Mouse (Mus musculus) spleen, adult 12 weeks (tissue): Measurements from ENCODE around the gene Shtn1.

ENCODE experiments used
- DNase-seq: peaks from one replicate; pipeline ENCODE4 v3.0.0; 2022; ENCODE audit warnings: low spot score

Gene Shtn1

DNA sequence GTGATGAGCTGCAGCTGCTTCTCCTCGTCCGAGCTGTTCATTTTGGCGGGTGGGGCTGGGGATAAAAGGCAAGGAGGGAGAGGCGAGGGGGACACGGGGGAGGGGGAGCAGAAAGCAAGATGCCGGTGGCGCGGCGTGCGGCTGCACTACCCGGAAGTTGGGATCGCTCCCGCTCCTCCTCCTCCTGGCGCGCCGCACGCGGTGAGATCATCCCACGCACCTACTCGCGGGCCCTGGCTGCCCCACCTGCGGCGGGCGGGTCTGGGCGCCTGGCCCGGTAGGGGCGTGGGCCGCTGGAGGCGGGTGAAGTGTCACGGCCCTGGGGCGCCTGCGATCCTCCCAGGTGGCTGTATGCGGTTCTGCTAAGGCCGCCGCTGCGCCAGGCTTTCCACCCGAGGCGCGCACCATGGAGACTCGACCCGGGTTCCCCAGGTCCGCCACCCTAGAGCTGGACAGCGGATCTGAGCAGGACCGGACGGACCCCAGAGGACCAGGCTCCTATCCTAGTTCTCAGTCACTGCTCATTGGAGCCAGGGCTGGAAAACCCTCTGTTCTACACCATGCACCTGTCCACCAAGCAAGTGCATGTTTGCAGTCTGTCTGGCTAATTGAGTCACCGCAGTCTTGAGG is at the start of gene Shtn1:
Shtn1 (minus strand) TSS at position 629 of the 630 bp plus-strand sequence.
- DNase-seq = no peak

DNA sequence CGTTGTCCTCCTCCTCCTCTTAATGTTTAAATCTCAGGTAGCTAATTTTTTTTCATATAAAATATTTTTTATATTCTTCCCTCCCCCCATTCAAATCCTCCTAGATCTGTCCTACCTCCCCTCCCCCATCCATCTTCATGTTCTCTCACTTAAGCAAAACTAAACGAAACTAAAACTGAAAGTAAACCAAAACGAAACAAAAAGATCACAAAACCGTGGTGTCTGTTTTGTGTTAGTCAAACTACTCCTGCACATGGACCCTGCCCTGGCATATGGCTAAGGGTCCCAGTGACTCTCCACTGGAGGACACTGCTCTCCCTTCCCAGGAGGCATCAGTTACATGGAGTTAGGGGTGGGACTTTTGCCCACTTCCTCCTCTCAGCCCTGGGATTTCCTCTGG is 38.3 kb upstream of the Shtn1 start:
- DNase-seq = no peak

DNA sequence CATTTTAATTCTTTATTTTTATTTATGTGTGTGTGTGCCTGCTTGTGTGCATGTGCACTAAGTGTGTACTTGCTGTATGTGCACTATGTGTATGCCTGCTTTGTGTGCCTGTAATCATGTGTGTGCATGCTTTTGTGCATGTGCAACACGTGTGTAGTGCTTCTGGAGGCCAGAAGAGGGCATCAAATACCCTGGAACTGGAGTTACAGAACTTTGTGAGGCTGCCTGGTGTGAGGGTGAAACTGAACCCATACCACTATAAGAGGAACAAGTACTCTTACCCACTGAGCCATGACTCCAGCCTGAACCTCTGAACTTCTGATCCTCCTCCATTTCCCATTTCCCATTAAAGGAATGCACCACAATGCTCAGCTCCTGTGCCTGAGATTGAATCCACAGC is 34.0 kb upstream of the Shtn1 start:
- no peak for DNase-seq

DNA sequence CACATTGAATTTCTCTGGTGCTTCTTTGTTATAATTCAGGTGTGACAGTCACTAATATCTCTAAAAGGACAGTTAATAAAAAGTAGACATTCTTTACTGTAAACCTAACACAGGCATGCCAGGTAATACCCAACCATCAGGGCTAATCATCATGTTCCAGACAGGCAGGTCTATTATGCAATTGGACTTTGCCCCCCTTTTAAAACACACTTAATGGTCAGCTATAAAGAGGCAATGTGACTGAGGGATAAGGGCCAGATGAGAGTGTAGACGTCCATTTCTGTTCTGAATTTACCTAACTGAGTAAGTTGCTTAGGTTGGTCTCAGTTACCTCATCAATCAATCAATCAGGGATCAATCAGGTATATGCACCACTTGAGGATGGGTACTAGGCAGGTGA is 22.4 kb upstream of the Shtn1 start:
- no peak for DNase-seq

DNA sequence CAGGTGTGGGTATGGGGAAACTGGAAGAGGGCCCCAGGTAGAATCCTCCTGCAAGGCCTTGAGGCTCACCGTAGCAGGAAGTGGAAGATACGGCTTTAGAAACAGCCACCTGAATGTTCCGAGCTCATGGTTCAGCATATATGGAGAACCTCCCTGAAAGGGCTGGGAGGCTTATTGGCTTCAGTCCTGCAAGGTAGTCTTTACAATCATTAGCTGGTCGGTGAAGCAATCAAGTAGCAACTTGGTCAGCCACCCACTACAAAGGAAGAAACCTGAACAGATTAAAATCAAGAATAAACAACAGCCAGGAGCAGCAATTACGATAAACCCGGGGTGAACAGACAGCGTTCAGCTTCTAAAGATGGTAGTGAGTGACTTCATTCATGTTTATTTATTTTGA is 16.4 kb upstream of the Shtn1 start:
- no peak for DNase-seq

DNA sequence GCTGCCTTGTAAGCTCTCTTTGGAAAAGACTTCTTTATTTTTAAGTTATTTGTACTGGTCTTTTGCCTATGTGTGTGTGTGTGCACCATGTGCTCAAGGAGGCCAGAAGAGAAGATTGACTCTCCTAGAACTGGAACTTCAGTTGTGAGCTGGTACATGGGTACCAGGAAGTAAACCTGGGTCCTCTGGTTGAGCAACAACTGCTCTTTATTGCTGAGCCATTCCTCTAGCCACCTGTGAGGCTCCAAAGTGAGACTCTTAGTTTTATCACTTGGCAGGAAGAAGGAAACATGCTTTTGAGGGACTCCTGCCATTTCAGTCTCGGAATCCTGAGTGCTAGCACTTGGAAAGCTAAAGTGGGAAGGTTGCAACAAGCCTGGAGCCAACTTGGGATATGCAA is 14.4 kb upstream of the Shtn1 start:
- DNase-seq = no peak

DNA sequence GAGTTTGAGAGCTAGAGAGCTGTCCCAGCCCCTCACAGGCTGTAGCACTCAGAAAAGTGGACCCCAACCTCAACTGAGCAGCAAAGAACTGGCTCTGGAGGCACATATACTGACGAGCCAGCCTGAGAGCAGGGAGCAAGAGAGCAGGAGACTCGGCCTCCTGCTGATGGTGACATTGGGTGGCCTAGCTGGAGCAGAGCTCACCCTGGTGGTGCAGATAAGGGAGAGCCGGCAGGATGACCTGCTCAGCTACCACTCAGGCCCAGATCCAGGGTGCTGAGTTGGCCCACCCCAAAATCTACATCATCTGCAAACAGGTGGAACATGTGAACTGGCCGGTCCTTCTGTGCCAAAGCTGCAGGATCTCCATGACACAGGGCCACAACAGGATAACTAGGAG is 8.4 kb upstream of the Shtn1 start:
- DNase-seq = no peak

DNA sequence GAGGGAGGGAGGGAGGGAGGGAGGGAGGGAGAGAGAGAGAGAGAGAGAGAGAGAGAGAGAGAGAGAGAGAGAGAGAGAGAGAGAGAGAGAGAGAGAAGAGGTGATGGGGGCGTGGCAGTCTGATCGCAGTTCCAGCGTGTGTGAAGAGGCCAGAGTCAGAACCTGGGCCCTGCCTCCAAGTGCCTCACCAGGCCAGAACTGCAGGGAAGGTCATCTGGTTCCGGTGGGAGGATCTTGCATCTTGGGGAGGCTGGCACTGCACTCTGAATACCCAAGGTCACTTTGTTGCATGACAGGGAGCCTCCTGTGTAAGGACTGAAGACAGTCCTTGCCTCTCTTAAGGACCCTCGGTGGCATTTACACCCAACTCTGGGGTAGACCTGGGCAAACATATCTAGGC is 231 bp upstream of the Shtn1 start:
- no peak for DNase-seq

DNA sequence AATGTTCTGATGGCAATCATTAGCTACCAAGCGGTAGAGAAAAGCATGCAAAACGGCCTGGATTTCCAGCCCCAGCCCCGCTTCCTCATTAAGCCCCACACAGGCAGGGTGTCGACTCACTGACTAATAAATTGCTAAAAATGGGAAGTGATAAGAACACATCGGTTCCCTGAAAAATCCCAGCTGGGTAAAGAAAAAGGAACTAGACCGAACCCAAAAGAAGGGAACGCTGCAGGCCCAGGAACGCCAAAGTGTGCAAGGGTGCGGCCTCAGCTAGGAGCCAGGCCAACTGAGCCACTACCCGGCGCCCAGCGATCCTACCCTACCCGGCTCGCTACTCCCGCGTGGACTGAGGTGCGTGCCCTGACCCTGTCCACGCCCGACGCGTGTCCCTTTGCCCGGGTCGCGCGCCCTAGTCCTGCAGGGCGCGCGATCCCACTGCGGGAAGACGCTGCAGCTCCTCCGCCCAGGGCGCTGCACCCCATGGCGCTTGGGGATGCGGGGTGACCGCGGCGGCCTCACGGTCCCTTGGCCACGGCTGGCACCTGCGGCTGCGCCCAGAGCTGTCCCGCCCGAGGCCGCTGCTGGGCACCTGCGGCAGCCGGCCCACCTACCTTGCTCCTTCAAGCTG is 944 bp downstream of the Shtn1 start:
- DNase-seq = no peak

DNA sequence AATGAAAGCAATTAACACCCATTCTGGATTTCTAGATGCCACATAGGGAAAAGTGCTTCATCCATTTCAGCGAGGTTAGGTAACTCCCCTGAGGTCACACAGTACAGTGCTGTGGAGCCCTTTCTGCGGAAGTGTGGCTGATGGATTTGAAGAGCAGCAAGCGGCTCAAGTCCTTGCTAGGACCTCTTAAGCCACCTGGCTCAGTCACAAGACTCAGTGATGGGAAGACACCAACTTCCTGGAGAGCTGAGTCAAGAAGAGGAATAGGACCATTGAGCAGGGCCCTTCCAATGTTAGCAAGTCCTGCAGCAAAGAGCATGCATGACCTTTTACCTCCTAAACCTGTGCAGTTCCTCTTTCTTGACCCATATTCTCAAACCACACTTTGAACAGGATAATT is 1.5 kb downstream of the Shtn1 start:
- DNase-seq = no peak

DNA sequence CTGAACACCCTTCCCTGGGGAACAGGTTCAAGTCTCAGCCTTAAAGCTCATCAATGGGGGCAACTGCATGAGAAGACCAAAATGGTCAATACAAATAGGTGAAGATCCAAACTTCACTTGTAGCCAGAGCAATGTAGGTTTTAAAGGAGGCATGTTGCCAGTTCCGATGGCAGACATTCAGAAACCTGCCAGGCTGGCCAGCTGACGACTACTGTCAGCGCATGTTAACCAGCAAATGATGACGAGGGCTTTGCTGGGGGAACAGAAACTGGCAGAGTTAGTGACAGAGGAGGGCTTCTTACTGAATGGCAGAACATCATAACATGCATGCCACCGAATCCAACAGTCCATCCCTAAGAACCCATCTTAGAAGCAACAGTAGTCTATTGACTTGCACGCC is 2.9 kb downstream of the Shtn1 start:
- DNase-seq = no peak

DNA sequence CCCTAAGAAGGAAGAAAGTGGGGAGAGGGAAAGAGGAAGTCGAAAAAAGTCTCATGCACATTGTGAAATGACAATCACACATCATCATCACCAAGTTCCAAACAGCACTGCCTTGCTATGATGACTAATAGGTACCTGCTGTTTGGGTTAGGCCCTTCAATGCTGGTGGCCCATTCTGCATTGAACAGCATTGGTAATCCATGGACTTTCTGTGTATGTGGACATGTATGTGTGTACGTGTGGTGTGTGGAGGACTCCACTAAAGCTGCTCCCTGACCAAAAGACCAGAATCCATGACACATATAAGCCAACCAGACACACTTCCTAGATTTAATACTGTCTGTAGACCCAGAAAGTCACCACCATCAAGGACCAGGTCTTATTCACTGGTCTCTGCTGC is 3.9 kb downstream of the Shtn1 start:
- DNase-seq = no peak

DNA sequence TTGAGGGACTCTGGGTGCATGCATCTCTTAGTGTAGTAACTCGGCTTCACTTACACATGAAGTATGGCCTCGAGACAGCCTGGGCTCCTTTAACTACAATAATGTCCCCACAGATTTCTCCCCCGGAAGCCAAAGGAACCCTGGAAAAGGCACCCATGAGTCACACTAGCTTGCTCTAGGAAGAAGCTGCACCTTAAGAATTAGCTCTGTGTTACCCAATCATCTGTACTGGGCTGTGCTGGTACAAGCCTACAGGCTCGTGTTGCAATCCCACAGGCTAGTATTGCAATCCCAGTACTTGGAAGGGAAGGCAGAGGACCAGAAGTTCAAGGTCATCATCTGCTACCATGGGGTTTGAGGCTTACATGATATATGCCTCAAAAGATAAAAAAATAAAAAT is 4.5 kb downstream of the Shtn1 start:
- DNase-seq = no peak

DNA sequence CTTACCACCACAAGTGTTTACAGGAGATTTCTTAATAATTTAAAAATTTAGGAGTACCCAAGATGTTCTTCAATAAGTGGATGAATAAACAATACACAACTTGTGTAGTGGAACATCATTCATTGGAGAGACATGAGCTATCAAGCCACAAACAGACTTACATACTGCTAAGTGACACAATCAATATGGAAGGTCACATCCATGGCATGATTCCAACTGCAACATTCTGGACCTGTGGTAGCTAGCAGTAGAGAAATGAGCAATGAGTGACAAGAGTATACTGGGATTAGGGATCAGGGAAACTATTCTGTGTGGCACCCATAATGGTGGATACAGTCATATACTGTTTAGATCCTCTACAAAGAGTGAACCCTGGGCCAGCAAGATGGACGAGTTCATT is 8.2 kb downstream of the Shtn1 start:
- no peak for DNase-seq

DNA sequence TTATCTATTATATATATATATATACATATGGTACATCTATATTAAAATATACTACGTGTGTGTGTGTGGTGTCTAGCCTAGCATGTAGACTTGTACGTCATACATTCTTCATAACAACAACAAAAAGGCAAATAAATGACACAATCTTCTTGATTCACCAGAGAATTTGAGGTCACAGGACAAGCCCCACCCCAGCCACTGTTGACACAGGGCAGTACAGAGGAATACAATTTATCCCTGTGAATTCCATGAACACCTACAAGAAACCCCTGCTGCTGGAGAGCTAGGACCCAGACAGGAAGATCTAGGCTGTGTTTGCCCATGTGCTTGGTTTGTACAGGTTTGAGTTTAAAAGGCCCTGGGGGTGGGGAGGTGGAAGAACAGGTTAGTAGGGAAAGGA is 9.2 kb downstream of the Shtn1 start:
- no peak for DNase-seq

DNA sequence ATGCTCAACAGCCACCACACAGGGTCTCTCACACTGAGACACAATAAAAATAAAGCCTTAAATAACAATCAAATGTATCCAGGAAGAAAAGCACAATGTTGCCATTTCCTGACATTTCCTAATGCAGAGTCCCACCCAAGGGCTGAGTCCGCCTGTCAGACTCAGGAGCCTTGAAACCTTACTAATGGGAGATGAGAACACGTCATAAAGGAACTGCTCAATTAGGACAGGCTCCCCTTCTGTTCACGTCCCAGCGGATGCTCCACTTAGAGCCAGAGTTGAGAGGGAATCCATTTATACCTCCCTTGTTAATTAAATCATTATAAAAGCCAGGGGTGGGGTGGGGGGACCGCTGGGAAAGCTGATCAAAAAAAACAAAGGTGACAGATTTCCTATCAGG is 9.8 kb downstream of the Shtn1 start:
- DNase-seq = no peak

DNA sequence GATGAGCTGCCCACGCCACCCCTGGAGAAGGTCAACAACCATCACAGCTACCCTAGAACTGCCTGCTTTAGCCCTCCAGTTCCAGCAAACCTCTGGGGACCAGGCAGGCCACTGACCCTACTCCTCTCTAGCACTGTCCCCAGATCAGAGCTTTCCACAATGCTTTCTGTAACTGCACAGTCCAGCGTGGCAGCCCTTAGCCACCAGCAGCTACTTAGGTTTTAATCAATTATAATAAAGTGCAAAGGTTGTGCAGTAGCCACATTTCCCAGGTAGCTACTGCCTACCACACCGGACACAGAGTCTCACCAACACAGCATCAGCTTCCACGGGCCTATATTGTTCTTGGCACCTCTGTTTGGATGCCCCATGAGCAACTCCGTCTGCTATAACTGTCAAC is 11.3 kb downstream of the Shtn1 start:
- DNase-seq = no peak

DNA sequence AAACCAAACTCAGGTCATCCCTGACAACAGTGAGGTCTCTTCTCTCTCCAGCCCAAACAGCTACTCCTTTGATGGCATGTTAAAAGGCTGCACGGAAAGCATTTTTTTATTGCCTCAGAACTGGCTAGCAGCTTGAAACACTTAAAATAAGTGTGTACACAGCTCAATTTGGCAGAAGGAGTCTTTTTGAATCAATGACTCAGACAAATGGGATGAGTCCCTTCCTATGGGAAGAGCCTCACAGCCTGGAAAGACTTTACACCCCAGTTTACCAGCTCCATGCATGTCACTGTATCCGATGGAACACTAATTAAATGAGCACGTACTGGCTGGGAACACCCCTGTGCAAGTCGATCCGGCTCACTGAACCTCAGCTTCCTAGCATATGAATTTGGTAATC is 12.3 kb downstream of the Shtn1 start:
- DNase-seq = no peak

DNA sequence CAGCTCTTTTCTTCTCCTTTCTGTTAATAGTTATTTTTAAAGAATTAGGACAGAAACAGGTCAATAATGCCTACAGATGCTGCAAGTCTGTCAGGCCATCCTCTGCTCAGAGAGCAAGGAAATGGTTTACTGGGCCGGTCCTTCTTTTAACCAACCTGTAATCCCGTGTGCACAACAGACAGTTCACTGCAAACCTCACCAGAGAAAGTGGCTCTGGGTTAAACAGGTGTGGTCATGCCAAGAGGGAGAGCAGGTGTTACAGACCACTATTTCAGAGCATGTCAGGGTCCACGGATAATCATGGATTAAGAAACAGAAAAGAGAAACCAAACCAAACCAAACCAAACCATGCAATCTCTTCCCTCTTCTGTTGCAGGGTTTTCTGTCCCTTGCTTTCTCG is 17.8 kb downstream of the Shtn1 start:
- no peak for DNase-seq

DNA sequence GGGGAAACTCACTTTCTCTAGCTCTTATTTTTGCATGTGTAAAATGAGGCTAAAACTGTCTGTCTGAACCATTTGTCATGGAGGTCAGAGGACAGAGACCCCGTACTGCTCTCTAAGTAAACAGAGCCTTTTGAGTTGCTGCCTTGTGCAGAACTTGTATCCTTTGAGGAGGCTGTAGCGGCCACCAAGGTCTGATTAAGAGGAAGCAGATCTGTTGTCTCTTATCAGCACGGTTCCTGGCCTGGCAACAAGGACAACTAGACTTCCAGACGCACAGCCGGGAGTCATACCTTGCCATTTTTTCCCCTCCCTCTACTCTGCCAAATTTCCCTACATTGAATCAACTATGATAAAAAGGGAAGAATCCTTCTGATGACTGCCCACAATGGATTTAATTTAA is 18.5 kb downstream of the Shtn1 start:
- DNase-seq = no peak

DNA sequence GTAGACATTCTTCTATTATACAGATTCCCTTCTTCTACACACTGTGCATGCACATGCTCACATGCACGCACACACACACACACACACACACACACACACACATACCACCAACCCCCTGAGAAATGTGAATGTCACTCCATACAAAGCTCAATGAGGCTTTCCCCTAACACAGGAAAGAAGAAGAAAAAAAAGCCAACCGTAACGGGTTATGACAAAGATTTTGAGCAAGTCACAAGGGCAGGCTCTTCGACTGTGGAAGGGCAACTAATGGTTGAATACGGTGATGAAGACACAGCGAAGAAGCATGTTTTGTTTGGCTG is 21.3 kb downstream of the Shtn1 start:
- DNase-seq = no peak

DNA sequence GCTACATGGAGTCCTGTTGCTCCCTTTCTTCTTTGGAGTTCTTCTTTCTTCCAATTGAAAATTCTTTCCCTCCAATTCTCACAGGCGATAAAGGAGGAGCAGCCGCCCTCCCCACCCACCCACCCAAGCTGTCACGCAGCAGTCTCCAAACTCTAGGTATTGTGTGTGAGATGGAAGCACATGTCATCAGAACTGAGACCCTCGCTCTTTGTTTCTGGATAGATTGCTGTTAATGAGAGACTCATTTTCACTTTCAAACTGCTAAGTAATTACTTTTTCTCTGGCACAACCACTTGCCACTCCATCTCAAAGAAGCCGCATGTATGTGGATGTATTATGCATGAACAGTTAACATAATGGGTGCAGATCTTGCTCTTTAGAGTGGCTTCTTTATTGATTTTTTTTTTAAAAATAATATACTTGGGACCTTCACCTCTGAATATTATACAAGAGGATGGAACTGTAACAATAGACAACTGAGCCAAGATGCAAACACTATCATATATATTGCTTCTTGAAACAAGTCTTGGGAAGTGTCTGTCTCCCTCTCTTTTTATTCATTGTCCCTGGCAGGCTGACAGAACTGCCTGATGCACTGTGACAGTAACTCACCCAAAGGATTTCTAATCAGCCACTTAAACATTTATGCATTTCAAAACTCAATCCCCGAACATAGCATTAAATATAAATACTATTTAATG is 21.8 kb downstream of the Shtn1 start:
- DNase-seq = no peak

DNA sequence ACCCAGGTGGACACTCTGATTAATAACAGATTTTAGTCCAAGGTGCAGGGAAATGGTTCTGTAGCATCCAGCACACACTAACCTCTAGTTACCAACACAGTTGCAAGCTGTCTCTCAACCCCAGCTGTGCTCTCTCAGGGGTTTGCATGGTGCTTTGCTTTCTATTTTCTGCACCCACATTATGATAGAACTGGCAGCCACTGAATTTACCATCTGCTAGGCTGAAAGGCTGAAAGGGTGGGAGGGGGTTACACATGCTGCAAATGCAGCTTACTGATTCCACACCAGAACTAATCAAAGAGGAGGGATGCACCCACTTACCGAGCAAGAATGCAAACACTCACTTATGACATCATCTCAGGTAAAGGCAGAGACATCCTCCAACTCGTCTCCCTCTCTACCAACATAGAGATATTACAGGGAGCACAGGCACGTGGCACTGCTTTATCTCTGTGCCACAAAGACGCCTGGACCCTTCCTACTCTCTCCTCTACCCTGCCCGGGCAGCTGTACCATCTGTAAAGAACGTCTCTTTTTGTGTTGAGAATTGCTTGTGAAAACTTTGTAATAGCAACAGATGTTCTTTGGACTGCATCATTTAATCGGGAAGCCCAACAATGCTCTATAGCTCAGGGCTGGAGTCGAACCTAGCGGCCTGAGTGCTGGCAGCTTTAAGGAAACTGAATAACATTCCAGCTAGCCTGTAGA is 23.0 kb downstream of the Shtn1 start:
- no peak for DNase-seq
